Mouse (Mus musculus): ENCODE data around the gene Cyp8b1. TPM values are rescaled to one million over a fixed set of nuclear protein-coding genes. Genes with fewer than 3 reads are reported as not detected.

The Cyp8b1 gene
- polyA plus RNA-seq, 1 experiment from 2014 or later = not detected

GRCm38 (mm10) chr9:121908321-121908720 lies 7.8 kb downstream of the Cyp8b1 start:
- 94% methylated on average over 17 of the region's 17 CpGs for WGBS
- no peak overlapping the region for H3K27ac ChIP-seq (ENCODE audit: low read depth, low read length)
- H3K9ac ChIP-seq (ENCODE audit: low read length) = no peak overlapping the region
- H3K4me2 ChIP-seq (ENCODE audit: low read length) = no peak overlapping the region
- H3K36me3 ChIP-seq (ENCODE audit: control insufficient read depth, insufficient read depth, low read length) = no peaks in the 10 kb centered on the region
- no peak overlapping the region for H3K4me3 ChIP-seq (ENCODE audit: low read depth, low read length)
- no peaks in the 10 kb centered on the region for H3K9me3 ChIP-seq (replicated peaks; ENCODE audit: control insufficient read depth, low read length)
- no peaks in the 10 kb centered on the region for H3K4me1 ChIP-seq (ENCODE audit: control insufficient read depth, insufficient read depth, low read length)
- DNase-seq (ENCODE audit: low spot score) (no peak), ATAC-seq (no peak)
- no peaks in the 10 kb centered on the region for H3K27me3 ChIP-seq (replicated peaks; ENCODE audit: control insufficient read depth, insufficient read depth, low read length)

- H3K4me2 ChIP-seq (ENCODE audit: low read length) = no peak overlapping the region
- H3K27ac ChIP-seq (ENCODE audit: low read depth, low read length) = no peak overlapping the region
Measured at GRCm38 (mm10) chr9:121907356-121908070, 8.6 kb downstream of the Cyp8b1 start.

GRCm38 (mm10) chr9:121906456-121906855 lies 9.6 kb downstream of the Cyp8b1 start:
- H3K4me1 ChIP-seq (ENCODE audit: control insufficient read depth, insufficient read depth, low read length) = no peaks in the 10 kb centered on the region
- no peak overlapping the region for H3K9ac ChIP-seq (ENCODE audit: low read length)
- H3K4me3 ChIP-seq (ENCODE audit: low read depth, low read length) = no peak overlapping the region
- H3K4me2 ChIP-seq (ENCODE audit: low read length) = no peak overlapping the region
- H3K36me3 ChIP-seq (ENCODE audit: control insufficient read depth, insufficient read depth, low read length) = no peaks in the 10 kb centered on the region
- H3K27ac ChIP-seq (ENCODE audit: low read depth, low read length) = no peak overlapping the region
- H3K9me3 ChIP-seq (replicated peaks; ENCODE audit: control insufficient read depth, low read length) = no peaks in the 10 kb centered on the region
- WGBS = 89% methylated on average over 5 of the region's 5 CpGs
- ATAC-seq (no peak), DNase-seq (ENCODE audit: low spot score) (no peak)
- H3K27me3 ChIP-seq (replicated peaks; ENCODE audit: control insufficient read depth, insufficient read depth, low read length) = no peaks in the 10 kb centered on the region

More at GRCm38 (mm10) chr9:121907356-121908070, 8.6 kb downstream of the Cyp8b1 start:
- ATAC-seq (no peak), DNase-seq (ENCODE audit: low spot score) (no peak)
- Histone ChIP-seq H3K27me3 (replicated peaks; ENCODE audit: control insufficient read depth, insufficient read depth, low read length) (no peaks in the 10 kb centered on the region), H3K4me1 (ENCODE audit: control insufficient read depth, insufficient read depth, low read length) (no peaks in the 10 kb centered on the region), H3K9ac (ENCODE audit: low read length) (no peak overlapping the region), H3K4me3 (ENCODE audit: low read depth, low read length) (no peak overlapping the region), H3K9me3 (replicated peaks; ENCODE audit: control insufficient read depth, low read length) (no peaks in the 10 kb centered on the region), H3K36me3 (ENCODE audit: control insufficient read depth, insufficient read depth, low read length) (no peaks in the 10 kb centered on the region)
- WGBS = 75% methylated on average over 10 of the region's 10 CpGs

- 82% methylated on average over 4 of the region's 4 CpGs for WGBS
- no peak for DNase-seq (ENCODE audit: low spot score)
Measured at GRCm38 (mm10) chr9:121905556-121906185, 10.4 kb downstream of the Cyp8b1 start.

GRCm38 (mm10) chr9:121904946-121905345 lies 11.2 kb downstream of the Cyp8b1 start:
- Histone ChIP-seq H3K4me2 (ENCODE audit: low read length) (no peak overlapping the region), H3K27me3 (replicated peaks; ENCODE audit: control insufficient read depth, insufficient read depth, low read length) (no peaks in the 10 kb centered on the region), H3K9me3 (replicated peaks; ENCODE audit: control insufficient read depth, low read length) (no peaks in the 10 kb centered on the region), H3K27ac (ENCODE audit: low read depth, low read length) (no peak overlapping the region), H3K9ac (ENCODE audit: low read length) (no peak overlapping the region), H3K36me3 (ENCODE audit: control insufficient read depth, insufficient read depth, low read length) (no peaks in the 10 kb centered on the region), H3K4me1 (ENCODE audit: control insufficient read depth, insufficient read depth, low read length) (no peaks in the 10 kb centered on the region), H3K4me3 (ENCODE audit: low read depth, low read length) (no peak overlapping the region)
- no peak for DNase-seq (ENCODE audit: low spot score)
- no peak for ATAC-seq
- 93% methylated on average over 7 of the region's 7 CpGs for WGBS

More at GRCm38 (mm10) chr9:121905556-121906185, 10.4 kb downstream of the Cyp8b1 start:
- Histone ChIP-seq H3K27ac (ENCODE audit: low read depth, low read length) (no peak overlapping the region), H3K4me2 (ENCODE audit: low read length) (no peak overlapping the region), H3K4me3 (ENCODE audit: low read depth, low read length) (no peak overlapping the region), H3K36me3 (ENCODE audit: control insufficient read depth, insufficient read depth, low read length) (no peaks in the 10 kb centered on the region), H3K9me3 (replicated peaks; ENCODE audit: control insufficient read depth, low read length) (no peaks in the 10 kb centered on the region), H3K4me1 (ENCODE audit: control insufficient read depth, insufficient read depth, low read length) (no peaks in the 10 kb centered on the region), H3K27me3 (replicated peaks; ENCODE audit: control insufficient read depth, insufficient read depth, low read length) (no peaks in the 10 kb centered on the region), H3K9ac (ENCODE audit: low read length) (no peak overlapping the region)
- no peak for ATAC-seq

- ATAC-seq = no peak
Measured at GRCm38 (mm10) chr9:121904319-121904718, 11.8 kb downstream of the Cyp8b1 start.

GRCm38 (mm10) chr9:121903476-121904305 lies 12.4 kb downstream of the Cyp8b1 start:
- no peak for DNase-seq (ENCODE audit: low spot score)
- no peaks in the 10 kb centered on the region for H3K9me3 ChIP-seq (replicated peaks; ENCODE audit: control insufficient read depth, low read length)

More at GRCm38 (mm10) chr9:121904319-121904718, 11.8 kb downstream of the Cyp8b1 start:
- Histone ChIP-seq H3K9ac (ENCODE audit: low read length) (no peak overlapping the region), H3K36me3 (ENCODE audit: control insufficient read depth, insufficient read depth, low read length) (no peaks in the 10 kb centered on the region), H3K27me3 (replicated peaks; ENCODE audit: control insufficient read depth, insufficient read depth, low read length) (no peaks in the 10 kb centered on the region), H3K4me1 (ENCODE audit: control insufficient read depth, insufficient read depth, low read length) (no peaks in the 10 kb centered on the region), H3K27ac (ENCODE audit: low read depth, low read length) (no peak overlapping the region), H3K9me3 (replicated peaks; ENCODE audit: control insufficient read depth, low read length) (no peaks in the 10 kb centered on the region), H3K4me3 (ENCODE audit: low read depth, low read length) (no peak overlapping the region), H3K4me2 (ENCODE audit: low read length) (no peak overlapping the region)
- no peak for DNase-seq (ENCODE audit: low spot score)
- WGBS = 88% methylated on average over 4 of the region's 4 CpGs

GRCm38 (mm10) chr9:121901710-121902700 lies 14.1 kb downstream of the Cyp8b1 start:
- ATAC-seq = no peak

More at GRCm38 (mm10) chr9:121903476-121904305, 12.4 kb downstream of the Cyp8b1 start:
- no peaks in the 10 kb centered on the region for H3K27me3 ChIP-seq (replicated peaks; ENCODE audit: control insufficient read depth, insufficient read depth, low read length)
- no peaks in the 10 kb centered on the region for H3K4me1 ChIP-seq (ENCODE audit: control insufficient read depth, insufficient read depth, low read length)
- no peak overlapping the region for H3K4me2 ChIP-seq (ENCODE audit: low read length)
- H3K36me3 ChIP-seq (ENCODE audit: control insufficient read depth, insufficient read depth, low read length) = no peaks in the 10 kb centered on the region
- ATAC-seq = no peak
- H3K9ac ChIP-seq (ENCODE audit: low read length) = no peak overlapping the region
- no peak overlapping the region for H3K4me3 ChIP-seq (ENCODE audit: low read depth, low read length)
- WGBS = 82% methylated on average over 8 of the region's 8 CpGs
- H3K27ac ChIP-seq (ENCODE audit: low read depth, low read length) = no peak overlapping the region

More at GRCm38 (mm10) chr9:121901710-121902700, 14.1 kb downstream of the Cyp8b1 start:
- H3K36me3 ChIP-seq (ENCODE audit: control insufficient read depth, insufficient read depth, low read length) = no peaks in the 10 kb centered on the region
- no peak overlapping the region for H3K4me2 ChIP-seq (ENCODE audit: low read length)
- H3K27me3 ChIP-seq (replicated peaks; ENCODE audit: control insufficient read depth, insufficient read depth, low read length) = no peaks in the 10 kb centered on the region
- no peak overlapping the region for H3K4me3 ChIP-seq (ENCODE audit: low read depth, low read length)
- DNase-seq (ENCODE audit: low spot score) = no peak
- H3K4me1 ChIP-seq (ENCODE audit: control insufficient read depth, insufficient read depth, low read length) = no peaks in the 10 kb centered on the region
- no peak overlapping the region for H3K9ac ChIP-seq (ENCODE audit: low read length)
- WGBS = 80% methylated on average over 5 of the region's 5 CpGs
- no peaks in the 10 kb centered on the region for H3K9me3 ChIP-seq (replicated peaks; ENCODE audit: control insufficient read depth, low read length)
- no peak overlapping the region for H3K27ac ChIP-seq (ENCODE audit: low read depth, low read length)
